Mouse (Mus musculus) gastrocnemius, postnatal 4 days (tissue): ENCODE measurements around the gene Tmprss5. TPM values are rescaled to one million over a fixed set of nuclear protein-coding genes. Genes with fewer than 3 reads are reported as not detected.

ENCODE experiments used
- total RNA-seq, 2 experiments: library from RNA; stranded (reverse); gene quantifications; 2 replicates each; pipeline ENCODE4 v1.2.3; 2021

Gene Tmprss5
- total RNA-seq, 2 experiments from 2014 or later = 0.91 to 2.8 TPM

Other genes with a start within 250 kb of the Tmprss5 start
- gene Zbtb16, start 245.0 kb upstream of the Tmprss5 start, total RNA-seq = 10 to 100 TPM; 13.7 to 16.4 TPM
- gene Htr3a, start 170.2 kb upstream of the Tmprss5 start, total RNA-seq = not detected
- not detected for gene Htr3b, start 116.3 kb upstream of the Tmprss5 start, total RNA-seq
- 100 to 1,000 TPM; 133 to 173 TPM for gene Usp28, start 95.9 kb upstream of the Tmprss5 start, total RNA-seq
- 10 to 100 TPM; 13.3 to 16.2 TPM for gene Zw10, start 25.6 kb upstream of the Tmprss5 start, total RNA-seq
- gene Gm4894, start 169.3 kb downstream of the Tmprss5 start, total RNA-seq = not detected